Mouse (Mus musculus): ENCODE measurements around the gene Shisa7.
A peak's percentile ranks its signal among the peaks of the same experiment; 100 is the strongest.
"Not testable (repeated sequence)": the region's sequence is repeated elsewhere in the genome, so short reads cannot be mapped to it uniquely, and the experiment has no call there.

Gene Shisa7

GRCm38 (mm10) chr7:4844245-4844916 is at the start of gene Shisa7:
Gene Shisa7, minus strand, starts transcription at chr7:4844696.
- no peak for DNase-seq

DNA sequence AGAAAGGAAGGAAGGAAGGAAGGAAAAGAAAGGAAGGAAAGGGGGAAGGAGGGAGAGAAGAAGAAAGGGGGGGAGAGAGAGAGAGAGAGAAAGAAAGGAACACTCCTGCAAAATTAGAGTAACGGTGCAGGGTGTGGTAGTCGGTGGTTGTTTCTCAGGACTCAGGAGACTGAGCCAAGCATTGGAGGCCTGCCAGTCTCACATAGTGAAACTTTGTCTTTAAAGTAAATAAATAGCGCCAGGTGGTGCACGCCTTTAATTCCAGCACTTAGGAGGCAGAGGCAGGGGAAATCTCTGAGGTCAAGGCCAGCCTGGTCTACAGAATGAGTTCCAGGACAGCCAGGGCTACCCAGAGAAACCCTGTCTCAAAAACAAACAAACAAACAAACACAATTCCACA is 42.2 kb upstream of the Shisa7 start:
- DNase-seq, result peak; percentile 39

DNA sequence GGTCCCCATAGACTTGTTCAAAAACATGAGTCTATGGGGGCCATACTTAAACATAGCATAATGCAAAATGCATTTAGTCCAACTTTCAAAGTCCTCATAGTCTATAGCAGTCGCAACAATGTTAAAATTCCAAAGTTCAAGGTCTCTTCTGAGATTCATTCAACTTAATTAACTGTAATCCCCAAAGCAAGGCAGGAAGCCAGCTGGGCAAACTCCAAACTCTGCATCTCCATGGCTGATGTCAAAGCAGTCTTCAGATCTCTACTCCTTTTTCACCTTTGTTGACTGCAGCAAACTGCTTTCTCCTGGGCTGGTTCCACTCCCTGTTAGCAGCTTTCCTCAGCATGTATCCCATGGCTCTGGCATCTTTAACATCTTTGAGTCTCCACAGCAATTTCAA is 34.5 kb upstream of the Shisa7 start:
- not testable (repeated sequence) for DNase-seq

- DNase-seq, result peak; percentile 28
These were observed 33.7 kb upstream of the Shisa7 start for GRCm38 (mm10) chr7:4878186-4878585.

- no peak for DNase-seq
These were observed 32.7 kb upstream of the Shisa7 start for GRCm38 (mm10) chr7:4877226-4877625.

DNA sequence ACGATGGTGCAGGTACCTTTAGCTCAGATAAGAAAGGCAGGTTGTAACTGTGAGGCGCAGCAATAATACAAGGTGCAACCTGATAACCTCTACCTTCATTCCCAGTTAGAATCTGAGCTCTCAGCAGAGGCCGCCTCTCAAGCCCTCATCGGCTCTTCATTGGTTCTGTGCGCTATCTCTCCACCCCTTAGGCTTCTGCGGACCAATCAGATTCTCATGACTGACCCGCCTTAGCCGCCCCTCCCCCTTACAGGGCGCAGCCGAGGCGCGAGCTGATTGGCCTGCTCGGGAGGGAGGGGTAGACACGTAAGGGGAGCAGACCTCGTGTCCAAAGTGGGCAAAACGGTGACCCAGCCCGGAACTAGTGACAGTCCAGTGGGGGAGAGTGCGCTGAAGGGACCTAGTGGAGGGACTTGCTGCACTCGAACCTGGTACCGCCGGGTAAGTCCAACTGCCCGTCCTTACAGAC is 32.3 kb upstream of the Shisa7 start, which contains the start of gene Isoc2a:
Isoc2a (plus strand) TSS at position 401 of the 469 bp plus-strand sequence.
- peak; percentile 87 for DNase-seq

DNA sequence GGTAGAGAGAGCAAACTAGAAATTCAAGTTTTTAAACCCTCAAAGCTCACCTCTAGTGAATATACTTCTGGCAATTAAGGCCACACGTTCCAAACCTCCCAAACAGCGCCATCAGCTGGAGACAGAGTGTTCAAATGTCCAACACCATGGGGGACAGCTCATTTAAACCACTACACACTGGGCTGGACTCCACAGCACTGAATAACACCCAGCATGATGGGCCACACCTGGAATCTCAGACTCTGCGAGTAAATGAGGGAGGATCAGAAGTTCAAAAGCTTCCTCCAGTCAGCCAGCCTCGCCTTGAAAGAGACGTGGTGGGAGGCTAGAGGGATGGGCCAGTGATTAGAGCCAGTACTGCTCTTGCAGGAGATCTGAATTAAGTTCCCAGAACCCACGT is 25.6 kb upstream of the Shisa7 start, which contains the start of gene Isoc2b:
Isoc2b (minus strand) TSS at position 126 of the 400 bp plus-strand sequence.
- no peak for DNase-seq

DNA sequence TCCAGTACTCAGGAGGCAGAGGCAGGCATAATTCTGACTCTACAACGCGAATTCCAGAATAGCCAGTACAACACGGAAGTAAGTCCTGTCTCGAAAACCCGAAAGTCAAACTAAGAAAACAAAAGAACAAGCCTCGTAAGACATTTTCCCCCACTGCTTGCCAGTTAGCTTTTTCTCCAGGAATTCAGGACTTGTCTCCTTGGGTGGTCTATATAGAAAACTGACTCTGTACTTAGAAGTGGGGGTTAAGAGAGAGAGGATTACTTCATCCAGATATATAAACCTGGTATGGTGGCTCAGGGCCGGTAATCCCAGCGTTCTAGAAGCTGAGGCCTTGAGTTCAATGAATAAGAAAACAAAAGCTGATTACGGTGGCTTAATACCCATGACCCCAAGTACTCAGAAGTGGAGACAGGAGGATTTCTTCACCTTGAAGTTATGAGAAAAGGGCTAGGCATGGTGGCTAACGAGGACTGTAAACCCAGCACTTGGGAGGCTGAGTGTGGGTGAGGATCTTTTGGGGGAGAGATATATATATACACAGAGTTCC is 22.2 kb upstream of the Shisa7 start:
- no peak for DNase-seq

GRCm38 (mm10) chr7:4865579-4866493 is 21.3 kb upstream of the Shisa7 start:
- DNase-seq, result peak; percentile 96

- DNase-seq, result peak; percentile 43
These were observed 20.6 kb upstream of the Shisa7 start for GRCm38 (mm10) chr7:4865090-4865489.

DNA sequence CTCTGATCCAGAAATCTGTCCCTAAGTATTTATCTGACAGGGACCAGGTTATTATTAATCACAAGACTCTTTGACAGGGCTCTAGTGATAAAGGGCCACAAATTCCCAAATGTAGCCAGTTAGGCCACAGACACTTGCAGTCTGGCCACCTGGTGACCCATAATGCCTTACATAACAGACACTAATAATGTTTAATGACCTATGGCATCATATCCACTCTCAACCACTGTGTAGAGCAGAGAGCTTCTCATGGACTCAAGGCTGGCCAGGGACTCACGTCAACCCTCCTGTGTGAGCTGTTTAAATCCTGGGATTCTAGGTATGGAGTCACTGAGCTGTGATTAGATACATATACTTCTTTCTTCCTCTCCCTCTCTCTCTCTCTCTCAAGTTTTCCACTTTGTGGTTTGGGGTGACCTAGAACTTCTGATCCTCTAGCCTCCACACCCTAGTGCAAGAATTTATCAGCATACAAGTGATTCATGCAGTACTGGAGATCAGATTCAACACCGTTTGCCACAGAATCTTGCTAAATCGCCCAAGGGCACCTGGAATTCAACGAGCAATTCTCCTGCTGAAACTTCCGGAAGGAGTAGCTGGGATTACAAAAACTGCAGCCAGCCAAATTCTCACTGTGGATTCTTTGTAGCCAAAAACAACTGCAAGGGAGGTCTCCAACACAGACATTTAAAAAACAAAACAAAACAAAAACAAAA is 19.8 kb upstream of the Shisa7 start:
- no peak for DNase-seq

DNA sequence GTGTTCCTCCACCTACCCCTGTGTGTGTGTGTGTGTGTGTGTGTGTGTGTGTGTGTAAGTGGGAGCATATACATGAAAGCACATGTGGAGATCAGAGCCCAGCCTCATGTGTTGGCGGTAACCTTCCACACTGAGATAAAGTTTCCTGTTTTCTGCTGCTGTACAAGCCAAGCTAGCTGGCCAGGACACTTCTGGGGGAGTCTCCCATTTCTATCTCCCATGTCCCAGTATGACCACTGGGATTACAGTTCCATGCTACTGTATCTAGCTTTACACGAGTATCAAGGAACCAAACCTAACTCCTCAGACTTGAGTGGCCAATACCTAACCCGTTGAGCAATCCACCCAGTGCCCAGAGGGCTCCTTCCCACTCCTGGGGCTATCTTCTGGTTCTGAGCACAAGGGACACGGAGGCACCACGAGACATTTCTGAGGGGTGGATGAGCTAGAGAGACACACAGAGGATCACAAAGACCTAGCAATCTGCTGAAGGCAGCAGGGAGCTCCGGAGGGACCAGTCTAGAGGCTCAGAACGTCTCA is 19.1 kb upstream of the Shisa7 start:
- no peak for DNase-seq

DNA sequence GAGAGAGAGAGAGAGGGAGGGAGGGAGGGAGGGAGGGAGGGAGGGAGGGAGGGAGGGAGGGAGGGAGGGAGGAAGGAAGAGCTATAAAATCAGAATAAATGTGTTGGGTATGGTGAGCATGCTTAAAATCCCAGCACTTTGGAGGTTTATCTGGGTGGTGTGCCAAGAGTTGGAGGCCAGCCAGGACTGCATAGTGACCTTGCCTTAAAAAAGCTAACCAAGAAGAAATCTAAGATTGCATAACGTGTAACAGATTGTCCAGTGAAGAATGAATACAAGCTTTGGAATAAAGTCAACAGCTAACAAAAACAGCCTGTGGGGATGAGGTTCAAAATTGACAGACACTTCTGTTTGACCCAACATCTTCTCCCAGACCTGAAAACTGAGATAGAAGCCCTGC is 18.5 kb upstream of the Shisa7 start:
- peak; percentile 88 for DNase-seq

DNA sequence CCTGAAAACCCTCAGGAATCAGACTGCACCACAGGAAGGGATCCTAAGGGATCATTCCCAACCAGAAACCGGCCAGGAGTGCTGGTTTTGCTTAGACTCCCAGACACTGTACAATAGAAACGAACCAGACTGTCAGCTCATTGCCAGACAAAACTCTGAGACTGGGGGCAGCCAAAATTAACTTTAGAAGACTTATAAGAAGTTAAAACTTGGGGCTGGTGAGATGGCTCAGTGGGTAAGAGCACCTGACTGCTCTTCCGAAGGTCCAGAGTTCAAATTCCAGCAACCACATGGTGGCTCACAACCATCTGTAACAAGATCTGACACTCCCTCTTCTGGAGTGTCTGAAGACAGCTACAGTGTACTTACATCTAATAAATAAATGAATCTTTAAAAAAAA is 16.4 kb upstream of the Shisa7 start:
- not testable (repeated sequence) for DNase-seq

DNA sequence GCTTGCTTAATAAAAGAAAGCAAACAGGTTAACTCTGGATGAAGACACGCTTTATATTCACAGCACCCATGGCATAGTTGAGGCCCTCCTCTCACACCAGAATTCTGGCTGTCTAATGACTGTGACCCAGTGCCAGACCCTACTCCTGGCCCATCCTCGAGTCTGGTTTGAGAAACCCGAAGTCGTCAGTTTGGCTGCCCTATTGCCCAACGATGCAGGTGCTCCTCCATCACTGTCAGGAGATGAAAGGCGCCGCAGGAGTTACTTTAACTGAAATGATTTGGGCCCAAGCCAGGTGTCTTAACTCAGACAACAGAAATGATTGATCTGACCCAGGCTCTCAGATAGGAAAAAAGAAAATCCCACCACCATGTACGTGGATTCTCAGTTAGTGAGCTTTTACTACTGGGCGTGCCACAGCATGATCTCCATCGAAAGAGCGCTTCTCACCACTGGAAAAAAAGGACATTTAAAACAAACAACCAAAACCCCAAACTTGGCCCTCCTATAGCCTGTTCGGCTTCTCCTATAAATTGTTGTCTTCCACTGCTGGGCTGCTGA is 15.0 kb upstream of the Shisa7 start:
- no peak for DNase-seq

- DNase-seq, result no peak
These were observed 12.8 kb upstream of the Shisa7 start for GRCm38 (mm10) chr7:4857321-4857720.

DNA sequence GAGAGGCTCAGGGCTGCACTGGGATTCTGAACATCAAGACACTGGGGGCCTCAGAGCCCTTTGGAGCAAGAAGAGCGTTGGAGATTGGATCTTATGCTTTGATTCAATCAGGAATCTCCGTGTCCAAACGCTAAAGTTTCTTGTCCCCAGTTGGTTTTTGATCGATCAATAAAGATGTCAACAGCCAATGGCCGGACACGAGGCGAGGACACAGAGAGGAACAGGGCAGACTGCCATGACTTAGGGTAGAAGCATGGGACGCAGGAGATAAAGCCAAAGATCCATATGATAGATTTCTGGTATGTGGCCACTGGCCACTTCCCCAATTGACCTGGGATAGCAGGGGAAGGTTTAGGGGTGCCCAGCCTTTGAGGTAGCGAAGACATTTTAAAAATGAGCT is 12.0 kb upstream of the Shisa7 start:
- DNase-seq, result no peak

DNA sequence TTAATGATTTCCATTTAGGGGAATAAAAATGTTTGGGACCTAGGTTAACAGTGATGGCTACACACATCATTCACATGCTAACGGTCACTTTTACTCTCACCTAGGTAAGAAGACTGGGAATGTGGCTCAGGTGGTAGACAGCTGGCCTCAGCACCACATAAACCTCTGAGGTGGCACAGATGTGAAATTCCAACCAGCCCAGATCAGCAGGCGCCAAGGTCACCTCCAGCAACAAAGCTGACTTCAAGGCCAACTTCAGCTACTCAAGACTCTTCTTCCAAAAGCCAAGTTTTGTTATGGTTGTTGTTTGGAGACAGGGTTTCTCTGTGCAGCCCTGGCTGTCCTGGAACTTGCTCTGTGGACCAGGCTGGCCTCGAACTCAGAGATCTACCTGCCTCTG is 9.1 kb upstream of the Shisa7 start:
- DNase-seq, result no peak

DNA sequence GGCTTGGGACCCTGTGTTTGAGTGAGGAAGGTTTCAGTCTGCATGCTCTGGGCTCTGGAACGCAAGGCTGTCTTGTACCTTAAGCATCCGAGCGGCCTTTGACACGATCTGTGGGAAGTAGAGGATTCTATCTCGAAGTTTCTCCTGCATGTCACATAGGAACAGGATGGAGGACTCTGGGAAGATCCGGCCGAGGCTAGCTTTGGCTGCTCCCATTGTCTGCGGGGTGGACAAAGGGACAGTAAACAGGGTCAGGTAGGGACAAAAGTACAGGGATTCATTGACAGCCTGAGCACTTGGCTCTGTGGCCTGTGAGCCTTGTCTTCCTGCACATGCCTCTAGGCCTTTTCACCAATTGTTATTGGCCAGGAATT is 6.8 kb upstream of the Shisa7 start:
- DNase-seq, result no peak

GRCm38 (mm10) chr7:4850621-4851314 is 6.3 kb upstream of the Shisa7 start:
- DNase-seq, result no peak

DNA sequence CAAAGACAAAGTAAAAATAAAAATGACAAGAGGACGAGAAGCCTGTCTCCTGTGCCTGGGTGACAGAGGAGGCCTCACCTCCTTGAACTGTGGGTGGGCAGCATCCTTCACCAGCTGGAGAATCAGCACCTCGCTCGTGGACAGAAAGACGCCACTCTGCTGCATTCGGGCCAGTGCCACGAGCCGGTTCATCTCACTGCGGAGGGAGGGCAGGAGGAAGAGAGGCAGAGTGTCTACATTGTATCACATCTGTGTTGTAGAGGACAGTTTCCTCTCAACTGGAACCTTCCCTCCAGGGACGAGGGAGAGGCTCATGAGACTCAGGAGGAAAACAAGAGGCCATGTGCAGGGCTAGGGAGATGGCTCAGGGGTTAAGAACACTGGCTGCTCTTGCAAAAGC is 4.9 kb upstream of the Shisa7 start:
- no peak for DNase-seq

DNA sequence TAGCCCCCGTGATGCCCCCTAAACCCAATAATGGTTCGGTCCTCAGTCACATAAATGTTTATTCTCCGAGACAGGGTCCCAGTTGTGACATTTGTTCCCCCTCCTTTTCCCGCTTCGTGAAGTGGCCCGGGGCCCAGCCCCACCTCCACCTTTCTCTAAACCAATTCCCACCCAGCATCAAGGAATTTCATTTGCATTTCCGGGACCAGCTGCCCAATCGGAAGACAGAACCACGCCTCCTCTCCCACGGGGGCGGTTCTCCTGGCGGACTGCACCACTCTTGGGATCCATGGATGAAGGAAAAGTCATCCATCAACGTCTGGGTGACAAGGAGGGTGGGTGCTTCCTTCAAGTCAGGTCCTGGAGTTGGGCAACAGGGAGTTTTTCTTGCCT is 417 bp upstream of the Shisa7 start:
- DNase-seq, result peak; percentile 63

Data from lung, postnatal 14 days (tissue).